Mouse (Mus musculus) G1E (cell line): ENCODE data around the gene Top2b.

ENCODE experiments used
- GATA1 ChIP-seq: IDR thresholded peaks from 2 replicates; pipeline ENCODE4 v1.6.1; 2012; ENCODE audit warnings: borderline replicate concordance, low read length, inconsistent platforms, mixed read lengths
- TAL1 ChIP-seq: conservative IDR thresholded peaks from 2 replicates; pipeline ENCODE4 v1.6.1; 2012; ENCODE audit warnings: low read depth, low read length, inconsistent platforms, mixed read lengths

- no peak for TF ChIP-seq GATA1
- no peak for TF ChIP-seq TAL1
Observed at GRCm38 (mm10) chr14:16334260-16334659, 30.7 kb upstream of the Top2b start.
